Mouse (Mus musculus) kidney, postnatal 25 days (tissue): ENCODE measurements at regions not wholly inside any gene's neighbourhood (a gene's known extent, or its start where the extent isn't known, plus 50 kb on each side); places are given as distances from the start of the nearest gene placed in this dataset.
A peak's percentile ranks its signal among the peaks of the same experiment; 100 is the strongest.

Experiments used
- DNase-seq, 2 experiments: peaks; one replicate each; pipeline ENCODE4 v3.0.0; 2021; ENCODE audit warnings: mixed read lengths in 2 of 2

- DNase-seq, result peak; percentile 13 to 52
Measured at GRCm38 (mm10) chr7:67462591-67462990, 89.9 kb upstream of the Mef2a start.

GRCm38 (mm10) chr7:67461333-67462255 is 88.9 kb upstream of the Mef2a start:
- peak; percentile 81 to 94 for DNase-seq

GRCm38 (mm10) chr7:67459810-67460209 is 87.2 kb upstream of the Mef2a start:
- DNase-seq, result peak; percentile 46 to 82

GRCm38 (mm10) chr7:67459209-67459608 is 86.6 kb upstream of the Mef2a start:
- DNase-seq, result no peak

GRCm38 (mm10) chr7:67458640-67459039 is 86.0 kb upstream of the Mef2a start:
- DNase-seq, result no peak

GRCm38 (mm10) chr7:67457898-67458297 is 85.2 kb upstream of the Mef2a start:
- DNase-seq, result no peak

- DNase-seq, result no peak
Measured at GRCm38 (mm10) chr7:67456015-67456414, 83.4 kb upstream of the Mef2a start.

GRCm38 (mm10) chr7:67454458-67454857 is 81.8 kb upstream of the Mef2a start:
- DNase-seq, result no peak

- DNase-seq, result peak; percentile 47 to 76
Measured at GRCm38 (mm10) chr7:67451157-67451793, 78.6 kb upstream of the Mef2a start.

GRCm38 (mm10) chr7:67446606-67447005 is 73.9 kb upstream of the Mef2a start:
- no peak for DNase-seq

- DNase-seq, result no peak
Measured at GRCm38 (mm10) chr7:67445203-67446041, 72.8 kb upstream of the Mef2a start.

GRCm38 (mm10) chr7:67444523-67444942 is 71.9 kb upstream of the Mef2a start:
- DNase-seq, result no peak

GRCm38 (mm10) chr7:67443666-67444065 is 71.0 kb upstream of the Mef2a start:
- no peak for DNase-seq

- no peak for DNase-seq
Measured at GRCm38 (mm10) chr7:67443001-67443555, 70.4 kb upstream of the Mef2a start.

- DNase-seq, result no peak
Measured at GRCm38 (mm10) chr7:67442284-67442683, 69.6 kb upstream of the Mef2a start.

GRCm38 (mm10) chr7:67440806-67441205 is 68.1 kb upstream of the Mef2a start:
- DNase-seq, result no peak

GRCm38 (mm10) chr7:67437216-67438006 is 64.8 kb upstream of the Mef2a start:
- peak in 1 of 2 experiments; percentile 29 for DNase-seq

GRCm38 (mm10) chr7:67435643-67436339 is 63.1 kb upstream of the Mef2a start:
- peak; percentile 68 to 78 for DNase-seq

GRCm38 (mm10) chr7:67430987-67431386 is 58.3 kb upstream of the Mef2a start:
- DNase-seq, result no peak

GRCm38 (mm10) chr7:67430041-67430440 is 57.4 kb upstream of the Mef2a start:
- no peak for DNase-seq
